Mouse (Mus musculus) heart, embryonic 16.5 days (tissue): Measurements from ENCODE around the gene Grin3a. TPM values are rescaled to one million over a fixed set of nuclear protein-coding genes. Genes with fewer than 3 reads are reported as not detected.
"Not testable (repeated sequence)": the region's sequence is repeated elsewhere in the genome, so short reads cannot be mapped to it uniquely, and the experiment has no call there.

Experiments
- ATAC-seq: fragments of 200-750 bp; cut with Nextera tagmentation; replicated peaks from 2 replicates; pipeline ENCODE4 v1.8.0; 2017; ENCODE audit warnings: moderate number of reproducible peaks; ENCODE audit not compliant: insufficient read depth, low FRiP score; ENCODE audit errors: extremely low read depth
- H3K27ac ChIP-seq: fragments of 300-500 bp; sonication (generic); 2 replicates; pipeline ENCODE4 v1.5.1; 2014; ENCODE audit warnings: mild to moderate bottlenecking, low read length, control low read depth, moderate library complexity
- H3K27me3 ChIP-seq: fragments of 300-500 bp; sonication (generic); 2 replicates; pipeline ENCODE4 v1.6.1; 2014; ENCODE audit warnings: low read length, mixed read lengths; ENCODE audit not compliant: control insufficient read depth, insufficient read depth
- H3K36me3 ChIP-seq: fragments of 300-500 bp; sonication (generic); 2 replicates; pipeline ENCODE4 v1.6.1; 2014; ENCODE audit not compliant: control insufficient read depth, insufficient read depth
- H3K4me1 ChIP-seq: fragments of 300-500 bp; sonication (generic); 2 replicates; pipeline ENCODE4 v1.6.1; 2014; ENCODE audit warnings: low read length, mixed read lengths; ENCODE audit not compliant: control insufficient read depth, insufficient read depth
- H3K4me2 ChIP-seq: fragments of 300-500 bp; sonication (generic); 2 replicates; pipeline ENCODE4 v1.6.1; 2014; ENCODE audit warnings: low read depth, mild to moderate bottlenecking, control low read depth, low read length
- H3K4me3 ChIP-seq: fragments of 300-500 bp; sonication (generic); 2 replicates; pipeline ENCODE4 v1.5.1; 2014; ENCODE audit warnings: mild to moderate bottlenecking, control low read depth, low read length
- H3K9ac ChIP-seq: fragments of 300-500 bp; sonication (generic); 2 replicates; pipeline ENCODE4 v1.6.1; 2014; ENCODE audit warnings: low read length, control low read depth
- H3K9me3 ChIP-seq: fragments of 300-500 bp; sonication (generic); replicated peaks from 2 replicates; pipeline ENCODE4 v1.6.1; 2016; ENCODE audit warnings: low read length; ENCODE audit not compliant: control insufficient read depth
- WGBS: fragments of 180-500 bp; shearing (Covaris S2); extraction: QIAGEN DNeasy Blood & Tissue Kit; methylation state at CpG from one replicate; pipeline ENCODE4 v1.1.7; 2014; 5-methylcytosine and 5-hydroxymethylcytosine counted together
- polyA plus RNA-seq: library from polyadenylated mRNA; unstranded; fragments of >200 nt; fragmentation: Nextera tagmentation; extraction: Ambion mirVana; gene quantifications from 2 replicates; pipeline ENCODE4 v1.2.1, GENCODE M21; 2015

The Grin3a gene
- polyA plus RNA-seq, 1 experiment from 2014 or later: 0.21 TPM

DNA sequence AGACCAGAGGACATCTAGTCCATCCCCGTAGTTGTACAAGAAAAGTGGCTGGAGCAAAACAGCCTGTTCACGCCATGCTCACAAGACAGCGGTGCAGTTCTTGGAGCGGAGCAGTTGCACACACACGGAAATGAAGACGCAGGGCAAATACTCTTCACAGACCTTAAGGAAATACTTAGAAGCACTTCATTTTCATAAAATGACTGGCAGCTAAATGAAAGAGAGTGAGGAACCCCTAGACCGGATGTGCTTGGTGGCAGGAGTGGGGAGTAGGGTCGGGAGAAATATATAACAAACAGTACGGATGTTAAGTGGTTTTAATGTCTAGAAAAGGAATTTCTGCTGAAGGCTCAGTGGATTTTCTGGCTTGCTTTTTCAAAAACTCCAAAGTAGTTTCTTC is 183.9 kb downstream of the Grin3a start:
- no peak overlapping the region for H3K27ac ChIP-seq
- WGBS: 90% methylated on average over 9 of the region's 9 CpGs
- no peak for ATAC-seq
- peaks cover 26% of the 10 kb centered on the region for H3K36me3 ChIP-seq
- no peak overlapping the region for H3K4me3 ChIP-seq
- no peak overlapping the region for H3K9ac ChIP-seq
- no peaks in the 10 kb centered on the region for H3K27me3 ChIP-seq
- H3K4me2 ChIP-seq: no peak overlapping the region
- peaks cover 5% of the 10 kb centered on the region for H3K4me1 ChIP-seq
- no peaks in the 10 kb centered on the region for H3K9me3 ChIP-seq

DNA sequence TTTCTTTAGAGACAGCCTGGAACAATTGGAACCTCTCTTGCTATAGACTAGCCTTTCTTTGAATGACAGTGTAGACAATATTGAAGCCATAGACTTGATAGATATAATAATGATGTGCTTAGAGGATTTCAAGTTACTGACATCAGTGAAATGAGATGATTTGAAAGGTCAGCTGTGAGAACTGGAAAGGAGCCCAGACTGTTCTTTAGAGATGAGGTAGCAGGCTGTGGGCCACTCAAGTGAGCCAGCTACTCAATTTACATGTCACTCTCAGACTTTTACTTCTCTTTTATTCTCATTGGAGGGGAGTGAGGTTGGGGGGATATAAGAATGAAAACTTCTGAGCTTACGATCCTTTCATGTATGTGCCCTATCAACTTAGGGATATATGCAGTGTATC is 186.1 kb downstream of the Grin3a start:
- WGBS: 70% methylated on average over 1 of the region's 1 CpGs
- peaks cover 37% of the 10 kb centered on the region for H3K36me3 ChIP-seq
- H3K27me3 ChIP-seq: no peaks in the 10 kb centered on the region

DNA sequence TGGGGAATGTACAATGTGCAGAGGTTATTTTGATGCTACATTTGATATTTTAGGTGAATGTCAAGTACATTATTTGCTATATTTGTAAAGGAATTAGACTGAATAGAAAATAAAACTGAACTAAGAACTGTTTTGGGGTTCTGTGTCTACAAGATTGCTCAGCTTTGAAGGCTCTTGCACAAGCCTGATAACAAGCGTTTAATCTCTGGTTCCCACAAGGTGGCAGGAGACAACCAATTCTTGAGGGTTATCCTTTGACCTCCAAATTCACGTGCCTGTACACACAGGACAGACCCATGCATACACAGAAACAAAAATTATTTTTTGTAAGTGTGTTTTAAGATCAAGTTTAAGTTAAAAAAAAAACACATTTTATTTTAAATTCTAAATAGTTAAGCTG is 205.6 kb downstream of the Grin3a start:
- peaks cover 57% of the 10 kb centered on the region for H3K36me3 ChIP-seq

More for the DNA sequence above, 186.1 kb downstream of the Grin3a start:
- Histone ChIP-seq H3K4me3 (no peak overlapping the region), H3K4me2 (no peak overlapping the region), H3K4me1 (peaks cover 5% of the 10 kb centered on the region), H3K27ac (no peak overlapping the region), H3K9ac (no peak overlapping the region), H3K9me3 (no peaks in the 10 kb centered on the region)
- no peak for ATAC-seq

DNA sequence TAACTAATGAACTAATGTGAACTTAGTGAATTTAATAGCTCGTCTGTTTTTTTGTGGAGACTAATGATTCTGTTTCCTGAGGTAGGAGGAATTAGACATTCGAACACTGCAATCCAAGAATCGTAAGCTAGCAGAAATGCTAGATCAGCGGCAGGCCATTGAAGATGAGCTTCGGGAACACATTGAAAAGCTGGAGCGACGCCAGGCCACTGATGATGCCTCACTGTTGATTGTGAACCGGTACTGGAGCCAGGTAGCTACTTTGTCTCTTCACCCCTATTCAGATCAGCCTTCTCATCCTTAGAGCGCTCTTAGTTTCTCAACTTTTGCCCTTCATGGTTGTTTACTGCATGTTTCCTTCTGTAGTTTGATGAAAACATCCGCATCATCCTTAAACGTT is 207.7 kb downstream of the Grin3a start:
- 85% methylated on average over 11 of the region's 11 CpGs for WGBS

More for the DNA sequence above, 205.6 kb downstream of the Grin3a start:
- no peak for ATAC-seq
- Histone ChIP-seq H3K9ac (no peak overlapping the region), H3K4me2 (no peak overlapping the region), H3K27ac (no peak overlapping the region), H3K4me1 (no peaks in the 10 kb centered on the region), H3K27me3 (no peaks in the 10 kb centered on the region), H3K9me3 (no peaks in the 10 kb centered on the region), H3K4me3 (no peak overlapping the region)
- WGBS: 50% methylated on average over 2 of the region's 2 CpGs

DNA sequence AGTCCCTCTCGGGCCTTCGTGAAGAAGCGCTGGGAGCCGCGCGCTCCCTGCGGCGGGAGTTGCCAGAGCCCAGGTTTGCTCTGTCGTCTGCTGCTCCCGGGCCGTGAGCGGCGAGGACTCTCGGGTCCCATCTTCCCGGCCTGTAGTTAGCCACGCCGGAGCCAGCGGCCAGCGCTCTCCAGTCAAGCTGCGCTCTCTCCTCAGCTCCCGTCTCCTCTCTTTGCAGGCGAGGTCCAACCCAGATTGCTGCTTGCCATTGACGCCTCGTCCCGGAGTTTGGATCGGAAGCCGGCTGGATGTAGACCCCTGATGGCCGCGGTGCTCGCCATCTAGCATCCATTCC is 213.4 kb downstream of the Grin3a start:
- Histone ChIP-seq H3K9ac (peak overlapping the region; percentile 97), H3K4me3 (peak overlapping the region; percentile 98), H3K27me3 (no peaks in the 10 kb centered on the region), H3K4me1 (peaks cover 15% of the 10 kb centered on the region), H3K36me3 (peaks cover 19% of the 10 kb centered on the region), H3K4me2 (peak overlapping the region; percentile 96), H3K9me3 (no peaks in the 10 kb centered on the region), H3K27ac (peak overlapping the region; percentile 95)
- ATAC-seq: no peak; the same call in 1 of the 2 replicates
- under 1% methylated on average over 30 of the region's 30 CpGs for WGBS

More for the DNA sequence above, 207.7 kb downstream of the Grin3a start:
- Histone ChIP-seq H3K4me2 (no peak overlapping the region), H3K27ac (no peak overlapping the region), H3K27me3 (no peaks in the 10 kb centered on the region), H3K9me3 (no peaks in the 10 kb centered on the region), H3K4me3 (no peak overlapping the region), H3K36me3 (peaks cover 49% of the 10 kb centered on the region), H3K9ac (no peak overlapping the region), H3K4me1 (peaks cover 9% of the 10 kb centered on the region)
- ATAC-seq: no peak

DNA sequence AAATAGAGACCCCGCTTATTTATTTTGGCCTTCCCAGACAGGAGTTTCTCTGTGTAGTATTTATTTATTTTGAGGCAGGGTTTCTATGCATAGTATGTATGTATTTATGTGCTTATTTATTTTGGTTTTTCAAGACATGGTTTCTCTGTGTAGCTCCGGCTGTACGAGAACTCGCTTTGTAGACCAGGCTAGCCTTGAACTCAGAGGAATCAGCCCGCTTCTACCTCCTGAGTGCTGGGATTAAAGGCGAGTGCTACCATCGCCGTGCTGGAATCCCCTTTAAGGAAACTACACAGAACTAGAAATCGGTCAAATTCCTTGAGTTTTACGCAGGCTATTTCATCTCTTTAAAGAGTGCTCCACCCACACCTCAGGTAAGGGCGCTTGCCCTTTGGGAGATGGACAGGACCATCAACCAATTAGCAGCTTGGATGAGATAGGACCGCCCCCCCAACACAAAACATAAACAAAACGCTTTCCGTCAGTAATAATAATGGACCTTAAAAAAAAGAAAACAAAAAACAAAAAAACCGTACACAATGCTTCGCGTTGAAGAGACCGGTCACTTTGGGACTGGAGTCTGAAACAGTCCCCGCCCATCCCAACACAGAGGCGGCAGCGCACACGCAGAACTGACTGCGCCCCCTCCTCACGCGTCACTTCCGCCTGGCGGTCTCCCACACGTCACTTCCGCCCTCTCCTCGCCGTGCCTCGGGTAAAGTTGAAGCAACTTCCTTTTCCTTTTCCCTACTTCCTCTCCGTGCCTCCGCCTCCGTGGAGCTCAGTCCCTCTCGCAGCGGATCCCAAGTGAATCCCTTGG is 214.0 kb downstream of the Grin3a start, which contains the start of gene Rnf20:
Rnf20 (plus strand) TSS at position 688 of the 820 bp plus-strand sequence.
- ATAC-seq: peak; percentile 97
- 3% methylated on average over 37 of the region's 37 CpGs for WGBS

DNA sequence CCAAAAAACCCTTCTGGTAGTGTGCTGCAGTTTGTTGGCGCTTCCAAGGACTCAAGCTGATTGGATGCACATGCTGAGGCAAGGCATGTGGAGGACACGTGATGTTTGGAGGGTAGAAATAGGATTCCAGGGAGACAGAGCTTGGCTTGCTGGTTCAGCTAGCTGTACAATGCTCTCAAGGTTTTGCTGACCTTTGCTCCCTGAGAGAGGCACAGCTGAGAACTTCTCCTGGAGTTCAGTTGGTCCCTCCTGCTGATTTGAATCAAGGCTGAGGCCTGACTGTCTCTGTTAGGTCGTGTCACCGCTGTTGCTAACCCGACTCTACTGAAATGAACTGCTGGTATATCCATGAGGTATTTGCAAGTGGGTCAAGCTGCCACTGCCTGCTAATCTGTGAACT is 216.6 kb downstream of the Grin3a start:
- 78% methylated on average over 5 of the region's 5 CpGs for WGBS
- H3K9ac ChIP-seq: no peak overlapping the region
- no peak for ATAC-seq
- H3K4me2 ChIP-seq: no peak overlapping the region
- H3K4me1 ChIP-seq: peaks cover 13% of the 10 kb centered on the region
- no peak overlapping the region for H3K4me3 ChIP-seq
- no peaks in the 10 kb centered on the region for H3K9me3 ChIP-seq
- H3K27me3 ChIP-seq: no peaks in the 10 kb centered on the region
- H3K27ac ChIP-seq: no peak overlapping the region
- H3K36me3 ChIP-seq: peaks cover 2% of the 10 kb centered on the region; the same call in 1 of the 2 replicates

More for the DNA sequence above, 214.0 kb downstream of the Grin3a start, which contains the start of gene Rnf20:
- H3K27ac ChIP-seq: peak within 1 kb of the TSS; percentile 95
- no peaks in the 10 kb centered on the region for H3K9me3 ChIP-seq
- H3K36me3 ChIP-seq: peaks cover 15% of the 10 kb centered on the region
- peak within 1 kb of the TSS; percentile 98 for H3K4me3 ChIP-seq
- peaks cover 15% of the 10 kb centered on the region for H3K4me1 ChIP-seq
- H3K9ac ChIP-seq: peak within 1 kb of the TSS; percentile 97
- no peaks in the 10 kb centered on the region for H3K27me3 ChIP-seq
- H3K4me2 ChIP-seq: peak within 1 kb of the TSS; percentile 96

DNA sequence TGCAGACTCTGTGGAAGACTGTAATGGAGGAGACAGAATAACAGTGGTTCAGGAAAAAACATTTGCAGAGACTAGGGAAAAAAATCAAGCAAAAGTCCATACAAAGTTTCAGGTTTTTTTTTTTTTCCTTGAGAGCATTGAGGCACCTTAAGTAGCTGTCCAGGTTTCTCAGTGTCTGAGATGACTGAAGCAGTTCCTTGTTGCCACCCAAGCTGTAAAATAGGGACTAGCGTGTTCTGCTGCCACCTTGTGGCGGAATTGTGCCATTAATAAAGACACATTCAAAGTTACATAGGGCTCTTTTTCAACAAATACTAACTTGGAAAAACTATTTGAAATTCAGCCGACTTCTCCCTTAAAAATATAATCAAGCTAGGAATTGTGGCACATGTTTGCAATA is 218.6 kb downstream of the Grin3a start:
- H3K4me2 ChIP-seq: no peak overlapping the region
- no peak overlapping the region for H3K4me3 ChIP-seq
- H3K9me3 ChIP-seq: no peaks in the 10 kb centered on the region
- H3K27me3 ChIP-seq: no peaks in the 10 kb centered on the region
- WGBS: 3% methylated on average over 3 of the region's 3 CpGs
- ATAC-seq: no peak
- H3K4me1 ChIP-seq: peaks cover 3% of the 10 kb centered on the region; the same call in 1 of the 2 replicates
- H3K27ac ChIP-seq: no peak overlapping the region
- H3K9ac ChIP-seq: no peak overlapping the region
- no peaks in the 10 kb centered on the region for H3K36me3 ChIP-seq

DNA sequence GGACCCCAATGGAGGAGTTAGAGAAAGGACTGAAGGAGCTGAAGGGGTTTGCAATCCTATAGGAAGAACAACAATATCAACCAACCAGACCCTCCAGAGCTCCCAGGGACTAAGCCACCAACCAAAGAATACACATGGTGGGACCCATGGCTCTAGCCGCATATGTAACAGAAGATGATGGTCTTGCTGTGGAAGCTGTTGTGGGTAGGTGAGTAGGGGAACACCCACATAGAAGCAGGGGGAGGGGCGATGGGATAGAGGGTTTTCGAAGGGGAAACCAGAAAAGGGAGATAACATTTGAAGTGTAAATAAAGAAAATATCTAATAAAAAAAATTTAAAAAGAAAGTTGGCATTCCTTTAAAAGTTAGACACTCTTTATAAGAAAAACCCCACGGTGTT is 220.6 kb downstream of the Grin3a start:
- H3K9ac ChIP-seq, H3K9me3 ChIP-seq, ATAC-seq, H3K4me3 ChIP-seq, H3K27me3 ChIP-seq, H3K4me1 ChIP-seq, H3K4me2 ChIP-seq, H3K36me3 ChIP-seq, H3K27ac ChIP-seq: not testable (repeated sequence)
- WGBS: 64% methylated on average over 4 of the region's 4 CpGs
